Mouse (Mus musculus) R1 (cell line): Measurements from ENCODE around the gene Pde4b.
"Not testable (repeated sequence)": the region's sequence is repeated elsewhere in the genome, so short reads cannot be mapped to it uniquely, and the experiment has no call there.

ENCODE experiments used
- DNase-seq: peaks from one replicate; pipeline ENCODE4 v3.0.0-alpha.2; 2018; ENCODE audit warnings: low read depth, low spot score

Pde4b gene

GRCm38 (mm10) chr4:102087091-102087565 lies at the start of gene Pde4b:
Gene Pde4b (plus strand): TSS chr4:102087543.
- peak; percentile 23 for DNase-seq

GRCm38 (mm10) chr4:102040190-102040589 lies 47.2 kb upstream of the Pde4b start:
- DNase-seq = no peak

GRCm38 (mm10) chr4:102045183-102046140 lies 41.9 kb upstream of the Pde4b start:
- DNase-seq = no peak

- DNase-seq = not testable (repeated sequence)
Measured at GRCm38 (mm10) chr4:102049368-102049767, 38.0 kb upstream of the Pde4b start.

GRCm38 (mm10) chr4:102061322-102061721 lies 26.0 kb upstream of the Pde4b start:
- no peak for DNase-seq

GRCm38 (mm10) chr4:102069314-102069713 lies 18.0 kb upstream of the Pde4b start:
- DNase-seq = no peak

GRCm38 (mm10) chr4:102086336-102086735 lies 1.0 kb upstream of the Pde4b start:
- DNase-seq = no peak

GRCm38 (mm10) chr4:102087566-102088234 lies 357 bp downstream of the Pde4b start:
- peak; percentile 39 for DNase-seq

- peak; percentile 7 for DNase-seq
Measured at GRCm38 (mm10) chr4:102088235-102088867, 1.0 kb downstream of the Pde4b start.

- DNase-seq = no peak
Measured at GRCm38 (mm10) chr4:102095851-102096250, 8.5 kb downstream of the Pde4b start.

GRCm38 (mm10) chr4:102102241-102102640 lies 14.9 kb downstream of the Pde4b start:
- peak; percentile 8 for DNase-seq

GRCm38 (mm10) chr4:102104534-102105014 lies 17.2 kb downstream of the Pde4b start:
- DNase-seq = no peak

- DNase-seq = no peak
Measured at GRCm38 (mm10) chr4:102106771-102107170, 19.4 kb downstream of the Pde4b start.

GRCm38 (mm10) chr4:102119454-102119853 lies 32.1 kb downstream of the Pde4b start:
- no peak for DNase-seq

- no peak for DNase-seq
Measured at GRCm38 (mm10) chr4:102136366-102136849, 49.1 kb downstream of the Pde4b start.

- DNase-seq = no peak
Measured at GRCm38 (mm10) chr4:102138346-102138745, 51.0 kb downstream of the Pde4b start.

GRCm38 (mm10) chr4:102141241-102141640 lies 53.9 kb downstream of the Pde4b start:
- no peak for DNase-seq

GRCm38 (mm10) chr4:102148766-102149165 lies 61.4 kb downstream of the Pde4b start:
- DNase-seq = no peak

GRCm38 (mm10) chr4:102159178-102159577 lies 71.8 kb downstream of the Pde4b start:
- DNase-seq = no peak

- DNase-seq = no peak
Measured at GRCm38 (mm10) chr4:102171636-102172035, 84.3 kb downstream of the Pde4b start.

- no peak for DNase-seq
Measured at GRCm38 (mm10) chr4:102172711-102173213, 85.4 kb downstream of the Pde4b start.
